Mouse (Mus musculus) limb, embryonic 11.5 days (tissue): Measurements from ENCODE around the gene Fbxo27. TPM values are rescaled to one million over a fixed set of nuclear protein-coding genes. Genes with fewer than 3 reads are reported as not detected.
A peak's percentile ranks its signal among the peaks of the same experiment; 100 is the strongest.
"Not testable (repeated sequence)": the region's sequence is repeated elsewhere in the genome, so short reads cannot be mapped to it uniquely, and the experiment has no call there.

Experiments
- ATAC-seq: fragments of 200-750 bp; cut with Nextera tagmentation; 2 replicates; pipeline ENCODE4 v1.8.0; 2017; ENCODE audit warnings: low read depth; ENCODE audit not compliant: insufficient number of reproducible peaks, low FRiP score, low TSS enrichment
- DNase-seq: peaks from one replicate; pipeline ENCODE4 v3.0.0-alpha.2; 2015; ENCODE audit warnings: low spot score
- H3K27ac ChIP-seq: fragments of 300-500 bp; sonication (generic); replicated peaks from 2 replicates; pipeline ENCODE4 v1.5.1; 2014; ENCODE audit warnings: low read depth, mild to moderate bottlenecking, low read length
- H3K27me3 ChIP-seq: fragments of 300-500 bp; sonication (generic); 2 replicates; pipeline ENCODE4 v1.6.1; 2014; ENCODE audit warnings: mild to moderate bottlenecking, low read length, mixed read lengths; ENCODE audit not compliant: control insufficient read depth, insufficient read depth
- H3K36me3 ChIP-seq: fragments of 300-500 bp; sonication (generic); 2 replicates; pipeline ENCODE4 v1.6.1; 2014; ENCODE audit warnings: mild to moderate bottlenecking, low read length, moderate library complexity, mixed read lengths; ENCODE audit not compliant: control insufficient read depth, insufficient read depth
- H3K4me1 ChIP-seq: fragments of 300-500 bp; sonication (generic); 2 replicates; pipeline ENCODE4 v1.6.1; 2014; ENCODE audit warnings: low read length, mixed read lengths; ENCODE audit not compliant: control insufficient read depth, insufficient read depth
- H3K4me2 ChIP-seq: fragments of 300-500 bp; sonication (generic); 2 replicates; pipeline ENCODE4 v1.6.1; 2014; ENCODE audit warnings: low read depth, mild to moderate bottlenecking, moderate library complexity; ENCODE audit not compliant: severe bottlenecking
- H3K4me3 ChIP-seq: fragments of 300-500 bp; sonication (generic); 2 replicates; pipeline ENCODE4 v1.5.1; 2014; ENCODE audit warnings: low read depth, low read length
- H3K9ac ChIP-seq: fragments of 300-500 bp; sonication (generic); 2 replicates; pipeline ENCODE4 v1.6.1; 2014; ENCODE audit warnings: mild to moderate bottlenecking, low read length
- H3K9me3 ChIP-seq: fragments of 300-500 bp; sonication (generic); 2 replicates; pipeline ENCODE4 v1.6.1; 2016; ENCODE audit warnings: low read length; ENCODE audit not compliant: control insufficient read depth
- WGBS: fragments of 180-500 bp; shearing (Covaris S2); extraction: QIAGEN DNeasy Blood & Tissue Kit; methylation state at CpG from one replicate; pipeline ENCODE4 v1.1.7; 2014; 5-methylcytosine and 5-hydroxymethylcytosine counted together
- polyA plus RNA-seq: library from polyadenylated mRNA; unstranded; fragments of >200 nt; fragmentation: Nextera tagmentation; extraction: Ambion mirVana; gene quantifications from 2 replicates; pipeline ENCODE4 v1.2.1, GENCODE M21; 2014

The Fbxo27 gene
- polyA plus RNA-seq, 1 experiment from 2014 or later: 5.9 TPM

GRCm38 (mm10) chr7:28694423-28694822, 1.8 kb downstream of the Fbxo27 start:
- Histone ChIP-seq H3K4me2 (peak overlapping the region; percentile 34), H3K36me3 (no peaks in the 10 kb centered on the region; the same call in 1 of the 2 replicates), H3K9me3 (no peaks in the 10 kb centered on the region), H3K9ac (no peak overlapping the region), H3K4me3 (no peak overlapping the region; the same call in 1 of the 2 replicates), H3K27ac (no peak overlapping the region), H3K4me1 (peaks cover 5% of the 10 kb centered on the region; the same call in 1 of the 2 replicates), H3K27me3 (no peaks in the 10 kb centered on the region)
- DNase-seq (peak; percentile 78), ATAC-seq (no peak)
- 5% methylated on average over 14 of the region's 14 CpGs for WGBS

GRCm38 (mm10) chr7:28694966-28695511, 2.4 kb downstream of the Fbxo27 start:
- H3K4me3 ChIP-seq: no peak overlapping the region; the same call in 1 of the 2 replicates
- no peak overlapping the region for H3K27ac ChIP-seq
- H3K27me3 ChIP-seq: no peaks in the 10 kb centered on the region
- peak overlapping the region; percentile 34 for H3K4me2 ChIP-seq
- WGBS: 46% methylated on average over 8 of the region's 8 CpGs
- ATAC-seq (no peak), DNase-seq (no peak)
- H3K9ac ChIP-seq: 0 out of 2 replicates have a peak overlapping the region, but pooled peaks have one; percentile 8
- peaks cover 5% of the 10 kb centered on the region; the same call in 1 of the 2 replicates for H3K4me1 ChIP-seq
- no peaks in the 10 kb centered on the region for H3K9me3 ChIP-seq
- no peaks in the 10 kb centered on the region; the same call in 1 of the 2 replicates for H3K36me3 ChIP-seq

- peaks cover 5% of the 10 kb centered on the region; the same call in 1 of the 2 replicates for H3K4me1 ChIP-seq
- H3K4me3 ChIP-seq: no peak overlapping the region
- no peaks in the 10 kb centered on the region; the same call in 1 of the 2 replicates for H3K36me3 ChIP-seq
- no peak overlapping the region for H3K9ac ChIP-seq
- ATAC-seq (no peak), DNase-seq (no peak)
- H3K27me3 ChIP-seq: no peaks in the 10 kb centered on the region
- no peak overlapping the region for H3K4me2 ChIP-seq
- WGBS: 92% methylated on average over 11 of the region's 11 CpGs
- H3K27ac ChIP-seq: no peak overlapping the region
- H3K9me3 ChIP-seq: no peaks in the 10 kb centered on the region
Observed at GRCm38 (mm10) chr7:28697277-28697676, 4.6 kb downstream of the Fbxo27 start.

GRCm38 (mm10) chr7:28700269-28700668, 7.6 kb downstream of the Fbxo27 start:
- DNase-seq: no peak
- no peaks in the 10 kb centered on the region for H3K9me3 ChIP-seq
- H3K9ac ChIP-seq: no peak overlapping the region
- no peak overlapping the region for H3K4me3 ChIP-seq
- WGBS: 97% methylated on average over 4 of the region's 4 CpGs
- ATAC-seq: no peak
- no peak overlapping the region for H3K27ac ChIP-seq
- H3K36me3 ChIP-seq: no peaks in the 10 kb centered on the region; the same call in 1 of the 2 replicates
- H3K4me1 ChIP-seq: no peaks in the 10 kb centered on the region
- no peaks in the 10 kb centered on the region for H3K27me3 ChIP-seq
- no peak overlapping the region for H3K4me2 ChIP-seq

- not testable (repeated sequence) for H3K4me1 ChIP-seq, H3K4me3 ChIP-seq, H3K9me3 ChIP-seq, H3K4me2 ChIP-seq, H3K36me3 ChIP-seq, H3K27me3 ChIP-seq, H3K27ac ChIP-seq, ATAC-seq, DNase-seq, H3K9ac ChIP-seq
- WGBS: 95% methylated on average over 12 of the region's 12 CpGs
Observed at GRCm38 (mm10) chr7:28701306-28701705, 8.7 kb downstream of the Fbxo27 start.

- Histone ChIP-seq H3K4me1 (no peaks in the 10 kb centered on the region), H3K27ac (no peak overlapping the region), H3K27me3 (no peaks in the 10 kb centered on the region), H3K36me3 (no peaks in the 10 kb centered on the region), H3K9ac (no peak overlapping the region), H3K9me3 (no peaks in the 10 kb centered on the region; the same call in 1 of the 2 replicates), H3K4me3 (no peak overlapping the region), H3K4me2 (no peak overlapping the region)
- WGBS: 71% methylated on average over 9 of the region's 9 CpGs
- DNase-seq (no peak), ATAC-seq (no peak)
Observed at GRCm38 (mm10) chr7:28702601-28703143, 10.0 kb downstream of the Fbxo27 start.

GRCm38 (mm10) chr7:28709454-28709853, 16.8 kb downstream of the Fbxo27 start:
- ATAC-seq (no peak), DNase-seq (no peak)
- Histone ChIP-seq H3K4me2 (no peak overlapping the region), H3K9me3 (no peaks in the 10 kb centered on the region; the same call in 1 of the 2 replicates), H3K9ac (no peak overlapping the region), H3K4me3 (no peak overlapping the region), H3K27me3 (no peaks in the 10 kb centered on the region), H3K36me3 (no peaks in the 10 kb centered on the region), H3K27ac (no peak overlapping the region), H3K4me1 (no peaks in the 10 kb centered on the region)

GRCm38 (mm10) chr7:28710962-28711361, 18.3 kb downstream of the Fbxo27 start:
- WGBS: 65% methylated on average over 3 of the region's 3 CpGs

More at GRCm38 (mm10) chr7:28710962-28711361, 18.3 kb downstream of the Fbxo27 start:
- Histone ChIP-seq H3K27ac (no peak overlapping the region), H3K27me3 (no peaks in the 10 kb centered on the region), H3K36me3 (no peaks in the 10 kb centered on the region), H3K4me1 (no peaks in the 10 kb centered on the region), H3K4me2 (no peak overlapping the region), H3K9me3 (no peaks in the 10 kb centered on the region; the same call in 1 of the 2 replicates), H3K4me3 (no peak overlapping the region), H3K9ac (no peak overlapping the region)
- ATAC-seq (no peak), DNase-seq (no peak)
